Mouse (Mus musculus) spleen, adult 12 weeks (tissue): ENCODE data around the gene Xrra1.
"Not testable (repeated sequence)": the region's sequence is repeated elsewhere in the genome, so short reads cannot be mapped to it uniquely, and the experiment has no call there.

Source experiments
- DNase-seq: peaks from one replicate; pipeline ENCODE4 v3.0.0; 2022; ENCODE audit warnings: low spot score

Gene Xrra1

GRCm38 (mm10) chr7:99953442-99954098, 94.7 kb downstream of the Xrra1 start:
- no peak for DNase-seq

- DNase-seq = no peak
Observed at GRCm38 (mm10) chr7:99954212-99954611, 95.3 kb downstream of the Xrra1 start.

DNA sequence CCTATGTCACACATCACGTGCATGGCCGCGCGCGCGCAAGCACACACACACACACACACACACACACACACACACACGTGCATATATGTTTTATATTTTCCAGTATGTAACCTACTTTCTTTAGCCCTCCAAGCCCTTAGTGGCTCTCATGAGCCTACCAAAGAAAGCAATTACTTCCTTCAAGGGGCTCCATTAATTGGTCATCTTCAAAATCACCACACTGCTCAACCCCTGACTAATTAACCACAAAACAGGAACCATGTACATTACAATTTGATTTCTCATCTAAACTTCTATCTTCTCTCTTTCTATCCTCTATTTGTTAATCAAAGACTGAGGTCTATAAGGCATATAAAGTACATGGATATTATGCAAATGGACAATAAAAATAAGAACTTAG, 97.2 kb downstream of the Xrra1 start:
- DNase-seq = no peak

DNA sequence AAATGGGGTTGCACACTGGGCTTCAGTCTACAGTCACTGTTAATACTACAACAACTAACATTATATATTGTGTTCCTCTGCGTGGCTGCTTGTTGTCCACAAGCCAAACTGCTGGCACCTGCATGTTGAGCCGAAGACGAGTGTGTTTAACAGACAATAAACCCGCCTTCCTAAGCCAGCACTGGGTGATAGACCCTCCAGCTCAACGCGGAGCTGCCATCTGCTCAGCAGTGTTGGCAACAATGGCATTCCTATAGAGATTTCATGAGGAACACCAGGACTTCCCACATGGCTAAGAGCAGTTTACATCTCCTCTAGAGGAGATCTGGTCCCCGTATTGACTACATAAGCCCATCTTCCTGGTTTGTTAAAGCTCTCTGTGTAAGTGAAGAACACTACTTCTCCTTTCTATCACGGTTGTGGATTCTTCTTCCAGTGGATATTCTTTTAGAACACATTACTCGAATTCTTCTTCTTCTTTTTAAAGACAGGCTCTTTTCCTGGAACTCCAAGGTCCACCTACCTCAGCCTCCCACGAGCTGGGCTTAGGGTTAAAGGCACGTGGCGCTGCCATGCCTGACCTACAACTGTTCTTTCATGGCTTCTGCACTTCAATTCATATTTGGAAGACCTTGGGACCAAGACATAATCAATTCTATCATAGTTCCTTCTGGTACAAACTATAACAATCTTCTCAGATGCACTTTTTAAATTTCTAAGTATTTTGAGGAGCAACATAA, 98.5 kb downstream of the Xrra1 start:
- no peak for DNase-seq

- not testable (repeated sequence) for DNase-seq
Observed at GRCm38 (mm10) chr7:99960571-99960970, 101.7 kb downstream of the Xrra1 start.

DNA sequence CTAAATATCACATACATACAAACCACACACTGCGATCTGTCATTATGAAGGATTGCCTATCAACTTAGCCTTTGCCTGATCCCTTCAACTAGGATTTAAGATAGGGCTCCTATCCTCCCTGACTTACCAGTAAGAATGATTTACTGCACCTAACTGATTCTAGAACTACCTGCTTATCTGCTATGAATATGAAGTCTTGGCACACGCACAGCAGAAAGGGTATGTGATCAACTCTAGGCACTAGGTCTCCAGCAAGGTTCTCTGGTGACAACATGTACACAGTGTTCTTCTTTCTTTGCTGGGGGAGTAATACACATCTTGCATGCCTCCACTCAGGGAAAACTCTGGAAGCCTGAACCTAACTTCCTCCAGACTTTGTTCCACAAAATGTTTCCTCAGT, 102.6 kb downstream of the Xrra1 start:
- no peak for DNase-seq

DNA sequence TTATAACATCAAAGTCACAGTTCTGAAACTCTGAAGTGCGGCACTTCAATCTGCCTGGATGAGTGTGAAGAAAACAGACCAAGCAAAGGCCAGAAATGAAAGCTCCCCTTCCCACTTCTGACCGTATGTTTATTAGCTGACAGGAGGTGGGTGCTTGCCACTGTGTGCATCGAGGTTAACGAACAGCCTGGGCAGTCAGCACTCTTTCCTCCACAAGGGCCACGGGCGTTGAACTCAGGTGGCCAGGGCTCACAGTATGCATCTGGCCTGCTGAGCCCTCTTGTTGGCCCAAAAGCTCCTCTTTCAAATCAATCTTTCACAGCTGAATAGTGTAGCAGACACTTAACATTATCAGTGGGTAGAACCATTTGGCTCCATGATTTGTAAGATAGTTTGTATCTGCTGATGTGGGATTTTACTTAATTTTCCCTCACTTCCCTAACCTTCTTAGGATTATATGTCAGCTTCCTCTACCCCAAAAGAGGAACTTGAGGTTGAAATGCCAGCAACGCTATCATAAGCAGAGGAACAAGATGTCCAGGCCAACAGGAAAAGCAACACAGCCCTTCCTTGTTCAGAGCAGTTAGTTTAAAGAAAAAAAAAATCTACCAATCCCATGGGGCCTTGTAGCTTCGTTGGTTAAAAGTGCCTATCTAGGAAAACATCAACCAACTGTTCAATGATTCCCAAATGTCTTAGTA, 103.8 kb downstream of the Xrra1 start:
- no peak for DNase-seq

- no peak for DNase-seq
Observed at GRCm38 (mm10) chr7:99963237-99963860, 104.4 kb downstream of the Xrra1 start.

- DNase-seq = no peak
Observed at GRCm38 (mm10) chr7:99965020-99965841, 106.3 kb downstream of the Xrra1 start.

DNA sequence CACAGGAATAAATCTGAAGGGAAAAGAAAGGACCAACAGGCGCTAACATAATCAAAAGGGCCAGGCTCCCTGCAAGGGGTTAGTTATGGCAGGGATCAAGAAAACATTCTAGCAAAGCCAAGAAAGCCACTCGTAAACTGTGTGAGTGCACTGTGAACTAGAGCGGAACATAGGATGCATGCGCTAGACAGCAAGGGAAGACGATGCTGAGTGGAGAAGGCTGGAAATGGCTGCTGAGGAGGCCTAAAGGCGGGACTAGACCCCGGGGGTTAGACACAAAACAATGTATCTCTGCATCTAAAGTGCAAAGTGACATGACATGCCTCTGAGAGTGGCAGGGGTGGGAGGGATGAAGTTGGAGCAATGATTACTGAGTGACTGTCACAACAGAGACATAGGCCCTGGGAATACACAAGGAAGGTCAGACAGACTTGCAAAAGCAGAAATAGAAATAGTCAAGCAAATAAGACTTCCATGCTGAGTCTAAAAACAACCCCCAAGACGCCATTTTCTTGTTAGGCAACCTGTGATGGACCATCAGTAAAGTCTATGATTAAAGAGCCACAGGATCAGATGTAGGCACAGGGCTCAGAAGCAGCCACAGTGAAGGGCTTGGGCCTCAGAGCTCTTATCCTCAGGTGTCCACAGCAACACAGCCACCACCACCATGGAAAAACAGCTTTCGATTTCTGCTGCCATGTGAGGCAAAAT, 107.2 kb downstream of the Xrra1 start:
- no peak for DNase-seq
